Mouse (Mus musculus) c-Kit-positive CD71-negative TER-119-negative erythroid progenitor cells, embryonic 14.5 days (primary cell): ENCODE results near the gene 1700049E17Rik1.
"Not testable (repeated sequence)": the region's sequence is repeated elsewhere in the genome, so short reads cannot be mapped to it uniquely, and the experiment has no call there.

Experiments
- DNase-seq: peaks from one replicate; pipeline ENCODE4 v3.0.0-alpha.2; 2013; ENCODE audit warnings: low read depth

The 1700049E17Rik1 gene

DNA sequence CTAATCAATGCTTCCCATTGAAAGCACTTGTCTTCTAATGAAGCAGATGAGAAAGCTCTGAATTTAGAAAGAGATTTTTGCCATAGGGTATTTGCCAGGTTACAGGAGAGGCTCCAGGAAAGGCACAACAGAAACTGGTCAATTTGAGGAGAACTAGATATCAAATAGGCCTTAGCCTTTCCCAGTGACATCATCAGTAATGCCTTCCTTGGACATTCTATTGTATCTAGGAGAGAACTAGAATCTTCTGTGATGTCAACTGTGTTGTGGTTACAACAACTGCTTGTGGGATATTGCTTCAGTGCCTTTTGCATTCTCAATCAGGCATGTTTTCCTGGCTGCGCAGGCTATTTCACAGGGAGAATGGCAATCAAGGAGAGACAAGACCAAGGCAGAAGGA lies at the start of gene 1700049E17Rik1:
TSS of gene 1700049E17Rik1 (plus strand) at position 301 of the 400 bp plus-strand sequence.
- not testable (repeated sequence) for DNase-seq

- DNase-seq, result not testable (repeated sequence)
Observed at GRCm38 (mm10) chr14:41907190-41907589, 17.6 kb upstream of the 1700049E17Rik1 start, which contains the start of gene Gm7980. TSS of gene Gm7980 (minus strand) at chr14:41907290.

DNA sequence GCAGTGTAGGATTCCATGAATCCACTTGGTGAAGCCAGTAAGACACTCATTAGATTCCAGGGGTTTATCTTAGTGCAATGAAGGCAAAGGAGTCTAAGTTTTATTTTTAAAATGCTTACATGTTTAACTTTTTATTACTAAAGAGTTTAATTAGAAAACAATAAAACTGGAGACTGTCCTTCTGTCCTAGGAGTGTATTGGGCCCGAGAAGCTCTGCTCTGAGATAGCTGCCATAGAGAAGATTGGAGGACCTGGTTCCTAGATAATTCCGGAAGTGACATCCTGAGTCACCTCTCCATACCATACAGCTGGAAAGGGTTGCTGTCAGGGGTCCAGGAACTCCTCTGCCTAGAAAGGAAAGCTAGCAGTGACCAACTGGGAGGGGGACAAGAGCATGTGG lies 18.9 kb downstream of the 1700049E17Rik1 start, which contains the start of gene 1700024B05Rik:
TSS of gene 1700024B05Rik (plus strand) at position 301 of the 400 bp plus-strand sequence.
- DNase-seq, result not testable (repeated sequence)

DNA sequence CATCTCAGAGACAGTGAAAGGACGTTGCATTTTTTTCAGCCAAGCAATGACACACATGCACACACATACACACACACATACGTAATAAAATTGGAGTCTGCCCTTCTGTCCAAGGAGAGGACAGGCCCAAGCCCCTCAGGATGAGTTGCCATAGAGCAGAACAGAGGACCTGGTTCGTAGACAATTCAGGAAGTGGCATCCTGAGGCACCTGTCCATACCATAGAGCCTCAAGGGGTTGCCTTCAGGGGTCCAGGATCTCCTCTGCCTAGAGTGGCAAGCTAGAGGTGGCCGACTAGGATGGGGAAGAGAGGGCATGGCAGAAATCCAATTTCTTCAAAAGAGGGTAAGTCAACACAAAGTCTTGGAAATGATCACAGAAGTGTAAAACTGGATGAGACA lies 39.3 kb downstream of the 1700049E17Rik1 start:
- DNase-seq, result not testable (repeated sequence)

DNA sequence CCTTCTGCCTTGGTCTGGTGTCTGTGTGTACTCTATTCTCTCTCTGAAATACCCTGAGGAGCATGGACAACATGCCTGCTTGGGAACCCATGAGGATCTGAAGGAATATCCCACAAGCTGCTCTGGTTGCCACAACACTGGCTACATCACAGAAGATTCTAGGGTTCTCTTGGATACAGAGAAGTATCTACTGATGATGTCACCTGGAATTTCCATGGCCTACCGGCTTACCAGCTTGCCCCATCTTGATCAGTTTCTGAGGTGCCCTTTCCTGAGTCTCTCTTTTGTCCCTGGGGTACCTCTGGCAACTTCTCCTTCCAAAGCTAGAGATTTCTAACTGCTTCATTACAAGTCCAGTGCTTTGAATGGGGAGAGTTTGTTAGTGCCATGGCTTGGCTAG lies 43.1 kb downstream of the 1700049E17Rik1 start, which contains the start of gene Gm6401:
TSS of gene Gm6401 (minus strand) at position 101 of the 400 bp plus-strand sequence.
- not testable (repeated sequence) for DNase-seq

DNA sequence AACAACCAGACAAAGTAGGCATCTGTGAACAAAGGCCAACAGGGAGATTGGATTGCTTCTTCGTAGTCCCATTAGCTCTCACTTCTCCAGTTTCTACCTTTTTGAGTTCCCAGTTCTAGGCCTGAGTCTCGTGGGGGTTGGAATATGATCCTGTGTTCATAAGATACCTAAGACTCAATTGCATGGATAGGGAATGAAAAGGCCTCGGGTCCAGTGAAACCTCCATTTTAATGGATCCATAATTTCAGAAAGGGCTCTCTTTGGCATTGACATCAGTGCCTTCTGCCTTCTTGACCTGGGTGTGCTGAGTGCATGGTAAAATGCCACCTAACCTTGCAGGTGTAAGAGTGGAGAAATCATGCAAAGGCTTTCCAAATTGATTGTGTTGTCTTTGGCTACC lies 43.8 kb downstream of the 1700049E17Rik1 start:
- not testable (repeated sequence) for DNase-seq
